Mouse (Mus musculus): ENCODE measurements around the gene Hspbap1.

GRCm38 (mm10) chr16:35771606-35772005, 1.4 kb downstream of the Hspbap1 start:
- TF ChIP-seq POLR2A (IDR thresholded peaks at IDR 0.05; ENCODE audit: control insufficient read depth, low read depth, low read length) (no peak), CTCF (IDR thresholded peaks at IDR 0.05; ENCODE audit: control insufficient read depth, insufficient read depth, insufficient replicate concordance, low read depth, low read length) (no peak)
